Mouse (Mus musculus) midbrain, embryonic 12.5 days (tissue): ENCODE measurements around the gene Gm19426. TPM values are rescaled to one million over a fixed set of nuclear protein-coding genes. Genes with fewer than 3 reads are reported as not detected.

Experiments used
- ATAC-seq: fragments of 200-750 bp; cut with Nextera tagmentation; 2 replicates; pipeline ENCODE4 v1.8.0; 2017; ENCODE audit warnings: low read depth, moderate TSS enrichment, moderate library complexity; ENCODE audit not compliant: low FRiP score
- H3K27ac ChIP-seq: fragments of 300-500 bp; sonication (generic); replicated peaks from 2 replicates; pipeline ENCODE4 v1.5.1; 2016; ENCODE audit warnings: mild to moderate bottlenecking
- H3K27me3 ChIP-seq: fragments of 300-500 bp; sonication (generic); 2 replicates; pipeline ENCODE4 v1.6.1; 2016; ENCODE audit warnings: mild to moderate bottlenecking
- H3K36me3 ChIP-seq: fragments of 300-500 bp; sonication (generic); 2 replicates; pipeline ENCODE4 v1.6.1; 2016
- H3K4me1 ChIP-seq: fragments of 300-500 bp; sonication (generic); 2 replicates; pipeline ENCODE4 v1.6.1; 2016
- H3K4me2 ChIP-seq: fragments of 300-500 bp; sonication (generic); replicated peaks from 2 replicates; pipeline ENCODE4 v1.6.1; 2016; ENCODE audit warnings: mild to moderate bottlenecking, moderate library complexity
- H3K4me3 ChIP-seq: fragments of 300-500 bp; sonication (generic); 2 replicates; pipeline ENCODE4 v1.5.1; 2016; ENCODE audit warnings: mild to moderate bottlenecking
- H3K9ac ChIP-seq: fragments of 300-500 bp; sonication (generic); replicated peaks from 2 replicates; pipeline ENCODE4 v1.6.1; 2016; ENCODE audit warnings: mild to moderate bottlenecking, moderate library complexity
- H3K9me3 ChIP-seq: fragments of 300-500 bp; sonication (generic); 2 replicates; pipeline ENCODE4 v1.6.1; 2016; ENCODE audit warnings: mild to moderate bottlenecking
- WGBS: fragments of 180-500 bp; shearing (Covaris S2); methylation state at CpG from one replicate; pipeline ENCODE4 v1.1.7; 2016; 5-methylcytosine and 5-hydroxymethylcytosine counted together
- polyA plus RNA-seq: library from polyadenylated mRNA; unstranded; fragments of >200 nt; fragmentation: Nextera tagmentation; extraction: Ambion mirVana; gene quantifications from 2 replicates; pipeline ENCODE4 v1.2.1, GENCODE M21; 2016

Gene Gm19426
- polyA plus RNA-seq, 1 experiment from 2014 or later = 9.1 TPM

DNA sequence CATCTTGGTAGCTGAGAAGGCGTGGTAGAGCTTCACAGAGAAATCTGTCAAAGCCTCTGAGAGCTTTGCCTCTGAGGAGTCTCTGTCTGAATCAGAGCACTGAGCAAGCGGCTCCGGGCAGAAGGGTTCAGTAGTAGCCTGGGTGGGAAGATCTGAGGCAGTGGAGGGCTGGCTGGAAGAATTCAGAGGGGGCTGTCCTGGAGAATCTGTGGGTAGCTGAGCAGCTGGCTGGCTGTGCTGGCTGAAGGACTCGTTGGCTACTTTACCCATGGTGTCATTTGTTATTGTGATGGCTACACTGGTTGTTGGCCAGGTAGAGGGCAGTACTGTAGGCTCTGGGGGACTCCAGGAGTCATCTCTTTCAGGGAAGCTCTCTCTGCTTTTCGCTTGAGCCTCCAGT is 29.7 kb upstream of the Gm19426 start:
- ATAC-seq = no peak
- WGBS = 90% methylated on average over 5 of the region's 5 CpGs
- H3K36me3 ChIP-seq = peaks cover 3% of the 10 kb centered on the region; the same call in 1 of the 2 replicates
- no peaks in the 10 kb centered on the region for H3K27me3 ChIP-seq
- H3K27ac ChIP-seq = no peak overlapping the region
- peaks cover 23% of the 10 kb centered on the region for H3K4me1 ChIP-seq
- H3K4me2 ChIP-seq = no peak overlapping the region
- no peak overlapping the region for H3K4me3 ChIP-seq
- no peaks in the 10 kb centered on the region for H3K9me3 ChIP-seq
- no peak overlapping the region for H3K9ac ChIP-seq

DNA sequence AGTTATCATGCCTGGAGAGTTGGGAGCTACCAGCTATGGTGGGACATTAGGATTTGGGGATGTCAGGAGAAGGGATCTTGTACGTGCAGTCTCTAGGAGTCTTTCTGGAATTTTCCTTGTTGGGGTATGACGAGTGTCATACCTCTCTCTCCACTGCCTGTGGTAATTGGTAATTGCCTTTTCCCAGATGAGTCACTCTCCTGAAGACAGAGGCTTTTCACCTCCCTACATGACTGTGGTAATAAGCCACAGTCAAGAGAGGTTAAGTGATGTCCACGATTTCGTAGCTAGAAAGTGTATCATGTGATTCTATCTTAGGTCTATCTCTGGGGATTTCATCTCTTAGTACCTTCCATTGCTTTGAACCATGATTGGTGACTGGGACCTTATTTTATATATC is 29.0 kb upstream of the Gm19426 start:
- Histone ChIP-seq H3K27ac (no peak overlapping the region), H3K9me3 (no peaks in the 10 kb centered on the region), H3K4me2 (no peak overlapping the region), H3K9ac (no peak overlapping the region), H3K27me3 (no peaks in the 10 kb centered on the region), H3K4me3 (no peak overlapping the region), H3K4me1 (peaks cover 23% of the 10 kb centered on the region), H3K36me3 (peaks cover 3% of the 10 kb centered on the region; the same call in 1 of the 2 replicates)
- ATAC-seq = no peak
- WGBS = 89% methylated on average over 4 of the region's 4 CpGs

DNA sequence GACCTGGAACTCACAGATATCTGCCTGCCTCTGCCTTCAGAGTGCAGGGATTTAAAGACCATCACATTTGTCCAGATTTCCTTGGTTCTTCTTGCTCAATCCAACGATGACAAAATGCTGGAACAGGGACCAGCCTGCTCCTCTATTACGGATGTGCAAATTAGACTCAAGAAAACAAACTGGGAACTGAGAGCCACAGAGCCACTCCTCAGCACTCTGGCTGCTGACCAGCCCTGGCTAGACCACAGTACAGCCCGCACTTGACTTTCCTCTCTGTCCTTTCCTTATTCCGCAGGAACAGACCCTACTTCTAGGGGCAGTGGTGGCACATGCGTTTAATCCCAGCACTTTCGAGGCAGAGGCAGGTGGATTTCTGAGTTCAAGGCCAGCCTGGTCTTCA is 27.0 kb upstream of the Gm19426 start:
- H3K27ac ChIP-seq = no peak overlapping the region
- no peak for ATAC-seq

DNA sequence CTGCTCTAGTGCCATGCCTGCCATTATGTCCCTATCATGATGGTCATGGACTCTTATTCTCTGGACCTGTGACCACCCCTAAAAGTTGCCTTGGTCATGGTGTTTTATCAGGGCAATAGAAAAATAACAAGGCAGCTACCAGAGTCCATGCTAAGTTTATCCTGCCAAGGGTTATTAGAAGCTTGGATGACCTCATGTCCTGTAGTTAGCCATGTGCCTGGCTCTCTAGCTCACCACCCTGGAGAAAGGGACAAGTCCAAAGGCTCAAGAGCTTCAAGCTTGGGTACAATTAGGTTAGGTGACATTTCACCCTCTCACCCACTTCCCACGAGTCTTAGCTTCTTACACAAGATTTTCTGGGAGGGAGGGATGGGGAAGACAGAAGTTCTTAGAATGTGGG is 19.4 kb upstream of the Gm19426 start:
- Histone ChIP-seq H3K27me3 (no peaks in the 10 kb centered on the region), H3K4me3 (no peak overlapping the region), H3K4me2 (no peak overlapping the region), H3K27ac (no peak overlapping the region), H3K4me1 (no peaks in the 10 kb centered on the region), H3K9me3 (no peaks in the 10 kb centered on the region), H3K36me3 (no peaks in the 10 kb centered on the region), H3K9ac (no peak overlapping the region)
- no peak for ATAC-seq
- WGBS = 53% methylated on average over 1 of the region's 1 CpGs

More for the DNA sequence above, 27.0 kb upstream of the Gm19426 start:
- H3K9ac ChIP-seq = no peak overlapping the region
- H3K9me3 ChIP-seq = no peaks in the 10 kb centered on the region
- WGBS = 79% methylated on average over 6 of the region's 6 CpGs
- no peaks in the 10 kb centered on the region for H3K27me3 ChIP-seq
- H3K36me3 ChIP-seq = peaks cover 3% of the 10 kb centered on the region; the same call in 1 of the 2 replicates
- H3K4me1 ChIP-seq = peaks cover 23% of the 10 kb centered on the region
- no peak overlapping the region for H3K4me3 ChIP-seq
- H3K4me2 ChIP-seq = no peak overlapping the region

GRCm38 (mm10) chr2:84762295-84762694 is 18.8 kb upstream of the Gm19426 start:
- Histone ChIP-seq H3K27ac (no peak overlapping the region), H3K4me2 (no peak overlapping the region), H3K4me3 (no peak overlapping the region), H3K36me3 (no peaks in the 10 kb centered on the region), H3K9me3 (no peaks in the 10 kb centered on the region), H3K4me1 (no peaks in the 10 kb centered on the region), H3K9ac (no peak overlapping the region), H3K27me3 (no peaks in the 10 kb centered on the region)
- ATAC-seq = no peak
- WGBS = 32% methylated on average over 4 of the region's 4 CpGs

DNA sequence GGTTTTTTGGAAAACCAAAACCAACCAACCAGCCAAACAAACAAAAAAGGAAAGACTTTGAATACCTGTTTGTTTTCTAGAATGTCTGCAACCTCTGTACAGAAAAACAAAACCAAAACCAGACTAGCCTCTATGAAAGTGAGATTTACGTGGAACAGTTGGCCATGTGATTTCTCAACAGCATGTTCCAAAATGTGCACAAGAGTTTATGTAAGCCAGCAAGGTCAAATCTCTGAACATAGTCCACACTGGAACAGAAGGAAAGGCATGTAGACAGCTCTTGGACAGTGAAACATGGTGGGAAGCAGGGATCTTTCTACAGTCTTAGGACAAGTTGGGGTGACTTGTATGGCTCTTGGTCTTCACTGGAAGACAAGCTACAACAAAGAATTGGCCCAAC is 18.4 kb upstream of the Gm19426 start:
- no peaks in the 10 kb centered on the region for H3K27me3 ChIP-seq
- no peak overlapping the region for H3K9ac ChIP-seq
- no peak overlapping the region for H3K27ac ChIP-seq
- H3K9me3 ChIP-seq = no peaks in the 10 kb centered on the region
- H3K4me1 ChIP-seq = no peaks in the 10 kb centered on the region
- no peak overlapping the region for H3K4me2 ChIP-seq
- H3K4me3 ChIP-seq = no peak overlapping the region
- no peak for ATAC-seq
- WGBS = 87% methylated on average over 1 of the region's 1 CpGs
- H3K36me3 ChIP-seq = no peaks in the 10 kb centered on the region

- Histone ChIP-seq H3K36me3 (no peaks in the 10 kb centered on the region), H3K27me3 (no peaks in the 10 kb centered on the region), H3K27ac (no peak overlapping the region), H3K9me3 (no peaks in the 10 kb centered on the region), H3K9ac (no peak overlapping the region), H3K4me3 (no peak overlapping the region), H3K4me2 (no peak overlapping the region), H3K4me1 (no peaks in the 10 kb centered on the region)
- 86% methylated on average over 3 of the region's 3 CpGs for WGBS
- ATAC-seq = no peak
These were observed 17.9 kb upstream of the Gm19426 start for GRCm38 (mm10) chr2:84761309-84761708.

DNA sequence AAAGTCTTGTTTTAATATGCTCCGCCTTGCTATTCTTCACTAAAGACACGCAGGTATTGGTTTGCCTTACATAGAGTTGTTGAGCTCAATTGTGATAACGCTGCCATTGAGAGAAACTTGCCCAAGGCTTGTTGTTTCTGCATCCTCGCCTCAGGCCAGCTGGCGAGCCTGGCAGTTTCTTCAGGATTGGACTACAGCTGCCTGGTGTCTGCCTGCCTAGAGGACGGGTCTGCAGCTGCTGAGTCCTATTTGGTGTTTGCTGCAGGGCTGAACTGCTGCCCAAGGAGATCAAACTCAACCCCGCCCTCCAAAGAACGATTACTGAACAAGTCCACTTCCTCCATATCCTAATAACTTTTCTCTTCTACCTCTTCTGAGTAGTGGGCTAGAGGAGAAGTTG is 17.3 kb upstream of the Gm19426 start:
- Histone ChIP-seq H3K9ac (no peak overlapping the region), H3K27me3 (no peaks in the 10 kb centered on the region), H3K27ac (no peak overlapping the region), H3K36me3 (no peaks in the 10 kb centered on the region), H3K4me3 (no peak overlapping the region), H3K4me2 (no peak overlapping the region), H3K9me3 (no peaks in the 10 kb centered on the region), H3K4me1 (no peaks in the 10 kb centered on the region)
- ATAC-seq = no peak
- WGBS = 75% methylated on average over 8 of the region's 8 CpGs

GRCm38 (mm10) chr2:84758542-84759127 is 15.2 kb upstream of the Gm19426 start:
- Histone ChIP-seq H3K9me3 (no peaks in the 10 kb centered on the region), H3K27me3 (no peaks in the 10 kb centered on the region), H3K4me1 (no peaks in the 10 kb centered on the region), H3K4me3 (no peak overlapping the region), H3K9ac (no peak overlapping the region), H3K36me3 (no peaks in the 10 kb centered on the region), H3K27ac (no peak overlapping the region), H3K4me2 (no peak overlapping the region)
- 0% methylated on average over 2 of the region's 2 CpGs for WGBS
- ATAC-seq = peak; percentile 40; the same call in 1 of the 2 replicates

DNA sequence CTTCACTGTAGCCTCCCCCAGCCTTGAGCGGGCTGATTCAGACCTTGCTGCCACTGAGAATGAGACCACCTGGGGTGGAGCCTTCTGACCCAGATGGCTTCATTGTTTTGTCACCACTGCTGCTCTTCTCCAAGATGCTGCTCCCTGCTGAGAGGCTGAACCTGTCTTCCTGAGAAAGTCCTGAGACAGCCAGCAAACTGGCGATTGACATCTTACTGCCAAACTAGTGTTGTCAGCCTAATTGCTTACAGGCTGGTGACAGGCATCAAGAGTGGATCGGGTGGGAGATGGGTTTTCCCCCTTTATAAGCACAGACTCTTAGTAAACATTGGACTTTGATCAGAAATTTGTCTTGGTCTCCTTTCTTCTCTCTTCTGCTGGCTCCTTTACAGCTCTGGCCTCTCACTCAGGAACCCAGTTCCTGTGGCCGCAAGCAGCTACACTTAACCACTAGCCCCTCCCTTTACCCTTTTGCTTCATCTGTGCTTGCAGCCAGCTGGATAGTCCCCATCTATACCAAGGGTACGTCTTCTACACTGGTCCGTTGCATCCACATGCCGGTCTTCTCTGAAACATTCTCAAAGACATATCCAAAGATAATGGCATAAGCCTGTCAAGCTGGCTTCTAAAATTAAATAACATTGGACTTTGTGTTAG is 13.7 kb upstream of the Gm19426 start:
- no peak for ATAC-seq
- Histone ChIP-seq H3K4me1 (no peaks in the 10 kb centered on the region), H3K27ac (no peak overlapping the region), H3K36me3 (no peaks in the 10 kb centered on the region), H3K4me3 (no peak overlapping the region), H3K4me2 (no peak overlapping the region), H3K27me3 (no peaks in the 10 kb centered on the region), H3K9ac (no peak overlapping the region), H3K9me3 (no peaks in the 10 kb centered on the region)
- WGBS = 59% methylated on average over 7 of the region's 7 CpGs

- Histone ChIP-seq H3K4me1 (no peaks in the 10 kb centered on the region), H3K4me2 (no peak overlapping the region), H3K4me3 (no peak overlapping the region), H3K27me3 (no peaks in the 10 kb centered on the region), H3K9ac (no peak overlapping the region), H3K36me3 (no peaks in the 10 kb centered on the region), H3K27ac (no peak overlapping the region), H3K9me3 (no peaks in the 10 kb centered on the region)
- ATAC-seq = no peak
- 87% methylated on average over 5 of the region's 5 CpGs for WGBS
These were observed 12.8 kb upstream of the Gm19426 start for GRCm38 (mm10) chr2:84756245-84756644.

GRCm38 (mm10) chr2:84750115-84750514 is 6.7 kb upstream of the Gm19426 start:
- no peak overlapping the region for H3K4me3 ChIP-seq
- WGBS = 80% methylated on average over 6 of the region's 6 CpGs
- no peak overlapping the region for H3K27ac ChIP-seq
- H3K9ac ChIP-seq = no peak overlapping the region
- H3K36me3 ChIP-seq = no peaks in the 10 kb centered on the region
- H3K4me1 ChIP-seq = no peaks in the 10 kb centered on the region
- ATAC-seq = no peak
- no peaks in the 10 kb centered on the region for H3K9me3 ChIP-seq
- H3K4me2 ChIP-seq = no peak overlapping the region
- no peaks in the 10 kb centered on the region for H3K27me3 ChIP-seq
